Mouse (Mus musculus) liver, embryonic 14.5 days (tissue): Measurements from ENCODE around the gene Borcs6. TPM values are rescaled to one million over a fixed set of nuclear protein-coding genes. Genes with fewer than 3 reads are reported as not detected.

Experiments used
- ATAC-seq: fragments of 200-750 bp; cut with Nextera tagmentation; 2 replicates; pipeline ENCODE4 v1.8.0; 2017; ENCODE audit warnings: moderate number of reproducible peaks, mild to moderate bottlenecking, moderate library complexity; ENCODE audit not compliant: insufficient read depth
- DNase-seq, 3 experiments: peaks; one replicate each; pipeline ENCODE4 v3.0.0-alpha.2; 2012 to 2013; ENCODE audit warnings: low read depth in 3 of 3, low spot score in 3 of 3
- H3K27ac ChIP-seq: fragments of 300-500 bp; sonication (generic); 2 replicates; pipeline ENCODE4 v1.5.1; 2014; ENCODE audit warnings: moderate library complexity, mild to moderate bottlenecking, control low read depth, inconsistent platforms
- H3K27me3 ChIP-seq: fragments of 300-500 bp; sonication (generic); 2 replicates; pipeline ENCODE4 v1.6.1; 2014; ENCODE audit warnings: mild to moderate bottlenecking, low read length, moderate library complexity; ENCODE audit not compliant: control insufficient read depth, insufficient read depth
- H3K36me3 ChIP-seq: fragments of 300-500 bp; sonication (generic); replicated peaks from 2 replicates; pipeline ENCODE4 v1.6.1; 2014; ENCODE audit warnings: low read depth; ENCODE audit not compliant: control insufficient read depth, insufficient read depth
- H3K4me1 ChIP-seq, 2 experiments: fragments of 200-500 bp in 1 of 2; fragments of 300-500 bp in 1 of 2; sonication (generic) in 1 of 2; replicated peaks; 2 replicates each; pipeline ENCODE4 v1.6.1; 2012 to 2014; ENCODE audit warnings: antibody characterized with exemption in 1 of 2, inconsistent platforms in 1 of 2, low read length in 1 of 2; ENCODE audit not compliant: control insufficient read depth in 2 of 2, insufficient read depth in 2 of 2
- H3K4me2 ChIP-seq: fragments of 300-500 bp; sonication (generic); 2 replicates; pipeline ENCODE4 v1.6.1; 2014; ENCODE audit warnings: low read depth, mild to moderate bottlenecking, control low read depth, moderate library complexity
- H3K4me3 ChIP-seq, 2 experiments: fragments of 200-500 bp in 1 of 2; fragments of 300-500 bp in 1 of 2; sonication (generic) in 1 of 2; 2 replicates each; pipeline ENCODE4 v1.5.1; 2012 to 2014; ENCODE audit warnings: low read depth in 2 of 2, low read length in 2 of 2, mild to moderate bottlenecking in 2 of 2, control low read depth in 1 of 2, inconsistent platforms in 1 of 2, moderate library complexity in 1 of 2; ENCODE audit not compliant: insufficient read depth in 1 of 2
- H3K9ac ChIP-seq: fragments of 300-500 bp; sonication (generic); replicated peaks from 2 replicates; pipeline ENCODE4 v1.6.1; 2014; ENCODE audit warnings: mild to moderate bottlenecking, control low read depth, moderate library complexity
- H3K9me3 ChIP-seq: fragments of 300-500 bp; sonication (generic); 2 replicates; pipeline ENCODE4 v1.6.1; 2016; ENCODE audit warnings: low read length, mixed read lengths; ENCODE audit not compliant: control insufficient read depth
- CTCF ChIP-seq: IDR thresholded peaks from 2 replicates; pipeline ENCODE4 v1.5.1; 2016; ENCODE audit warnings: antibody characterized with exemption, low read depth, control low read depth
- EP300 ChIP-seq: IDR thresholded peaks from 2 replicates; pipeline ENCODE4 v1.6.1; 2016; ENCODE audit warnings: antibody characterized with exemption, low read depth
- WGBS: fragments of 180-500 bp; shearing (Covaris S2); extraction: QIAGEN DNeasy Blood & Tissue Kit; methylation state at CpG from one replicate; pipeline ENCODE4 v1.1.7; 2014; ENCODE audit not compliant: insufficient replicate concordance; 5-methylcytosine and 5-hydroxymethylcytosine counted together
- polyA plus RNA-seq, 2 experiments: library from polyadenylated mRNA; depleted of rRNA in 1 of 2; stranded (reverse) in 1 of 2; unstranded in 1 of 2; fragments of >200 nt; fragmentation: Nextera tagmentation in 1 of 2; extraction: Ambion mirVana in 1 of 2; gene quantifications; 2 replicates each; pipeline versions ENCODE4 v1.2.1 to v1.2.3; 2012 to 2014

Gene Borcs6
- polyA plus RNA-seq, 2 experiments: 3.0 to 3.4 TPM

DNA sequence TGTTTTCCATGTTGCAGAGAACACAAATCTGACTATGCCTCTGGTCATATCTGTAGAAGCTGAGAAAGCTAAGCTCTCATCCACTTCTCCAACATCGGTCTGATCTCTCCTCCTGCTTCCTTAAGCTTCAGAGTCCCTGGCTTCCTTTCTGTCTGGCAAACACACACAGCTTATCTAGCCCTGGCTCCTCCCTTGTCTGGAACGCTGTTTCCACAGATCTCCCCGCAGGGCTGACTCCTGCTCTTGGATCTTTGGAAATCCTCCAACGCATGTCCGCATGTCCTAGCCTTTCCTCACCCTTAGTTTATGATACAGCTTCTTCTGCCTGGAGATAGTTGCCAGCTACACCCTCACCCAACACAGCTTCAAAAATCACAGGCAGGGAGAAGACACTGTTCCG, 8.1 kb downstream of the Borcs6 start:
- TF ChIP-seq EP300: no peak
- TF ChIP-seq CTCF: no peak
- no peak overlapping the region for H3K4me3 ChIP-seq
- ATAC-seq (no peak), DNase-seq (no peak)
- H3K27ac ChIP-seq: no peak overlapping the region
- no peak overlapping the region for H3K4me2 ChIP-seq
- H3K4me1 ChIP-seq: peaks cover 13 to 43% of the 10 kb centered on the region in 2 experiments; a peak in 3 of 4 replicates
- no peaks in the 10 kb centered on the region for H3K9me3 ChIP-seq
- H3K36me3 ChIP-seq: no peaks in the 10 kb centered on the region
- 54% methylated on average over 6 of the region's 6 CpGs for WGBS
- H3K9ac ChIP-seq: no peak overlapping the region
- no peaks in the 10 kb centered on the region for H3K27me3 ChIP-seq

DNA sequence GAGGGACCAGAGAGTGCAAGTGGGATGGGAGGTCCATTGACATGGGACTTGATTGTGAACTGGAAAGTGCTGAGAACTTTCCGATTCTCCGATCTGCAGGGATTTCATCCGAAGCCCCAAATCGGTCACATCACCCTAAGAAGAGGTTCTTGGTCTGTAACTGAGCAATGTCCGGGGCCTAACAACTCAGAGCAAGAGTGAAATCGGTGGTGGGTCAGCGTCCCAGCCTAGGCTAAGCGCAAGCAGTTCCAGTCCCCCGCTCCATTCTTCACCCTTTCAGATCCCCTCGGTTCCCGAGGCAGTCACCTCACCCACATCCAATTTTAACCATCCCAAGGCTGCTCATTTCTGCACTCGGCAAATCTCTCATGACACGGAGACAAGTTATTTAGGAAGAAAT, 10.6 kb downstream of the Borcs6 start:
- Histone ChIP-seq H3K9ac (peak overlapping the region; percentile 83), H3K4me3 (peak overlapping the region; percentile 73), H3K9me3 (no peaks in the 10 kb centered on the region), H3K27me3 (no peaks in the 10 kb centered on the region), H3K36me3 (no peaks in the 10 kb centered on the region), H3K4me1 (peaks cover 21 to 49% of the 10 kb centered on the region in 2 experiments), H3K4me2 (peak overlapping the region; percentile 90), H3K27ac (peak overlapping the region; percentile 71)
- no peak for ATAC-seq
- no peak for DNase-seq
- WGBS: 3% methylated on average over 13 of the region's 13 CpGs
- TF ChIP-seq EP300: no peak
- no peak for TF ChIP-seq CTCF

- under 1% methylated on average over 47 of the region's 47 CpGs for WGBS
- Histone ChIP-seq H3K27ac (peak within 1 kb of the TSS; percentile 71), H3K36me3 (no peaks in the 10 kb centered on the region), H3K9me3 (no peaks in the 10 kb centered on the region), H3K4me3 (peak within 1 kb of the TSS; percentile 73), H3K4me2 (peak within 1 kb of the TSS; percentile 90), H3K27me3 (no peaks in the 10 kb centered on the region), H3K9ac (peak within 1 kb of the TSS; percentile 83), H3K4me1 (peaks cover 21 to 48% of the 10 kb centered on the region in 2 experiments)
- ATAC-seq: peak; percentile 78
- peak; percentile 79 for TF ChIP-seq EP300
- peak; percentile 27 for TF ChIP-seq CTCF
- DNase-seq: peak; percentile 93 to 94 (median 94)
These were observed 11.2 kb downstream of the Borcs6 start, which contains the start of gene Tmem107 for GRCm38 (mm10) chr11:69070590-69071222. Gene Tmem107, plus strand, starts transcription at chr11:69070806.

- Histone ChIP-seq H3K9me3 (no peaks in the 10 kb centered on the region), H3K9ac (peak overlapping the region; percentile 73), H3K4me1 (peaks cover 21 to 43% of the 10 kb centered on the region in 2 experiments), H3K36me3 (no peaks in the 10 kb centered on the region), H3K4me3 (peak overlapping the region; percentile 73), H3K27me3 (no peaks in the 10 kb centered on the region), H3K27ac (peak overlapping the region; percentile 65), H3K4me2 (peak overlapping the region; percentile 90)
- ATAC-seq (no peak), DNase-seq (no peak)
- TF ChIP-seq EP300: no peak
- TF ChIP-seq CTCF: no peak
- 32% methylated on average over 9 of the region's 9 CpGs for WGBS
These were observed 11.7 kb downstream of the Borcs6 start for GRCm38 (mm10) chr11:69071262-69071661.

DNA sequence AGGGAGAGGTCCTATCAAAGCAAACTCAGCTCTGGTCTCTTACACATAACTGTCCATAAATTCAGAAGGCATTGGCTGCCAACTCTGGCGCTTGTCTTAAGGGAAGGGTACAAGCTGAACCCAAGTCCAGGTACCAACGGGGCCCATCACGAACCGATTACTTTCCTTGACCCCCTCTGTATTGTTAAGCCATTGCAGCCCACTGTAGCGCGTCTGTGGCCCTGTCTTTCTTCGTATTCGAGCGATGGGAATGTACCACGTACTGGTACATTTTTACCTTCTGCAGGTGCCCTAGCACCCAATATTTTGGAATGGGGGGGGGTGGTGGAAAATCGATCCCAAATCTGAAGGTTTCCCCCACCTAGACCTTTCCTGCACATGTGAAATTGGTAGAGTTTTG, 12.7 kb downstream of the Borcs6 start:
- Histone ChIP-seq H3K4me2 (peak overlapping the region; percentile 90), H3K27ac (peak overlapping the region; percentile 92; the same call in 1 of the 2 replicates), H3K9me3 (no peaks in the 10 kb centered on the region), H3K4me3 (no peak overlapping the region), H3K36me3 (no peaks in the 10 kb centered on the region), H3K4me1 (peaks cover 19 to 36% of the 10 kb centered on the region in 2 experiments), H3K27me3 (no peaks in the 10 kb centered on the region), H3K9ac (peak overlapping the region; percentile 82)
- WGBS: 85% methylated on average over 11 of the region's 11 CpGs
- no peak for DNase-seq
- no peak for ATAC-seq
- TF ChIP-seq CTCF (no peak), EP300 (no peak)
